Mouse (Mus musculus): Measurements from ENCODE around the gene Eif6.
A peak's percentile ranks its signal among the peaks of the same experiment; 100 is the strongest.

Gene Eif6

DNA sequence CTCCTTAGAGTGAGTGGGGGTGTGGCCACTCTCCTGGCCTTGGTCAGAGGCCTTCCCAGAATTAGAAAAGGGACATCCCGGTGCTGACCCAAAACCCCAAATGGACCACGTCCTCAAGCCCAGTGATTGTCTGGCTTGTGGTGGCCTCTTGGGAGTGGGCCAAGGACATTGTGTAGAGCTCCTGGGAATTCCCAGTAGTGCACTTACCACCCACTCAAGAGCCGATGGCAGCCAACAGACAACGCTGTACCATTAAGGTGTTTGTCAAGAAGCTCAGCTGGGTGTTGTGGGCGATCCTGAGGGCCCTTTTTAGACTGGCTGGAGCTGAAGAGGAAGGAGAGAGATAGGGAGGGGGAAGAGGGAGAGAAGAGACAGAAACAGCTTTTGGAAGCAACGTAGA lies 42.2 kb downstream of the Eif6 start:
- DNase-seq = peak; percentile 78

DNA sequence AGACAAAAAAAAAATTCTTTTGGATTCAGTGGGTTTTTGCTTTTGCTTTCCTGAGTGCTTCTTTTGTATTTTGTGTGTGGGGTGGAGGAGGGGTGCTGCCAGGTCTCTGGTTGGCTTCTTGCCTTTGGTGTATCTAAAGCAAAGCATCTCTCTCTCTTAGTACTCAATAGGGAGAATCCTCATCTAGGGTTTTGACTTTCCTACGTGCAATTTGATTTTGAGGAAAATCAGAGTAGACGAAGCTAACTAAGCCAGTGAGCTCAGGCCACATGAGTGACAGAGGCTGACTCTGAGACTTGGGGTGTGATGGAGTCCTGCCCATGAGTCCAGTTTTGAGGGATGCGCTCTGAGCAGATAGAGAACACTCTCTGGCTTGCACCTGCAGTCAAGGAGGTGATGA lies 47.2 kb downstream of the Eif6 start:
- DNase-seq = no peak

DNA sequence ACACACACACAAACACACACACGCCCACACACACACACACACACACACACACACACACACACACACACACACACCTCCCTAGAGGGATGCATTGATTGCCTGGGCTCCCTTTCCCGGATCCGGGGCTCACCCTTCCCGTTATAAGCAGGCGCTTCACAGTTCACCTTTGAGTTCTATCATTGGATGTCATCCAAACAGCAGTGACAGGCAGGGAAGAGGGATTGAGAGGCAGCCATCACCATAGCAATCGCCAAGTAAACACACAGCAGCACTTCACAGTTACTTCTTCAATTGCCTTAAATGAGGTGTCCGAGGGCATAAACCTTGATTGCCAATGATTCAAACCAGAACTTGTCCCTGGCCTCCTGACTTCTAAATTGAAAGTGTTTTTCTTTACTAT lies 47.7 kb downstream of the Eif6 start:
- DNase-seq = no peak

GRCm38 (mm10) chr2:155778004-155778403 lies 48.7 kb downstream of the Eif6 start:
- no peak for DNase-seq

GRCm38 (mm10) chr2:155777688-155777985 lies 49.1 kb downstream of the Eif6 start:
- no peak for DNase-seq

GRCm38 (mm10) chr2:155776824-155777687 lies 49.7 kb downstream of the Eif6 start:
- DNase-seq = no peak

DNA sequence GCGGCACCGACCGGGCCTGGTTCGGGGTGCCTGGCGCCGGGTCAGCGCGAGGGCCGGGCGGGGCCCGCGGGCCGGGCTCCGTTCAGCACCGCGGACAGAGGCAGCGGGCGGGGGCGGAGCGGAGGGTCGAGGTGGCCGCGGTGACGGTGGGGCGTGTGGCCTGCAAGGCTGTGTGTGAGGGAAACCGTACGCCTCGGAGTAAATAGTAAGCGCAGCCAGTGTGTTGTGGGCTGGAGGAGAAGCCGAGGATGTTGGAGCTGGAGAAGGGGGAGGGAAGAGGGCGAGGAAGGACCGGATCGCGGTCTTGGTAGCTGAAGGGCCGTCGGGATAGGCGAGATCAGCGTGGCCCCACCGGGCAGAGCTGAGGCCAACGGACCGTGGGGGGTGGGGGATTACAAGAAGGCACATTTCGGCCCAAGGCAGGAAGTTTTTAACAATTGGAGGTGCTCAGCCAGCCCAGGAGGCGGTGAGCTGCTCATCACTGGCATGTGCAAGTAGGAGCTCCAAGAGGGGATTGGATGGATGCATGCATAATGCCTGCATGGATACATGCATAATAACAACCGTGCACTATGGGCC lies 51.0 kb downstream of the Eif6 start:
- DNase-seq = peak; percentile 40

- DNase-seq = no peak
These were observed 51.6 kb downstream of the Eif6 start, which contains the start of gene Mmp24 for GRCm38 (mm10) chr2:155774927-155775684. TSS of gene Mmp24 (plus strand) at chr2:155775342.

DNA sequence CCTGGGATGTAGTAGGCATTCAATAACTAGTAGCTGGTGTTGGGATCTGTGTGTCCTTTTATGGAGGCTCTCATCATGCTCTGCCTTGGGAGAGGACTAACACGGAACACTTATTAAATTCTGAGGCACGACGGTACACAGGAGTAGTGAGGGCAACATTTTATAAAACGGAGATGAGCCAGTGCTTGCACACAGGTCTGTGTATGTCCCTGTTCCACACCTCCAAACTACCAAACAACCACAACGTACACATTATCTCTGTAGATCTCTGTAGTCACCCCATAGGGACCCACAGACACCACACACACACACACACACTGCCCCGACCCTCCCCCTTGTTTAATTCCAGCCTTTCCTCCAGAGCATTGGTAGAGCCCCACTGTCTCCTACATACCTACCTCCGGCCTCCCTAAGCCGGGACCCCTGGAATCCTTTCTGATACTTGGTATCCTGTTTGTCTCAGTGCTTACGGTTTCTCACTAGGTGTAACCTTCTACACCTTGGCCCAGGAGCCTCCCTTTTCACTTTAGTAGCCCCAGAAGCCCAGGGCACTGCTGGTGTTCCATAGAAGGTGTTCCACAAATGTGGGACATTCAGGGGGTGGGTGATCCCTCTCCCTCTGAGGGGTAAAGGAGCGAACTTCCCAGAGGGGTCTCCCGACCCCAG lies 52.3 kb downstream of the Eif6 start:
- DNase-seq = no peak

- DNase-seq = no peak
These were observed 53.1 kb downstream of the Eif6 start for GRCm38 (mm10) chr2:155773664-155774063.

Measured in right cerebral cortex, adult 18-20 months (tissue).